Mouse (Mus musculus): ENCODE measurements around the gene Gfer.

The Gfer gene

DNA sequence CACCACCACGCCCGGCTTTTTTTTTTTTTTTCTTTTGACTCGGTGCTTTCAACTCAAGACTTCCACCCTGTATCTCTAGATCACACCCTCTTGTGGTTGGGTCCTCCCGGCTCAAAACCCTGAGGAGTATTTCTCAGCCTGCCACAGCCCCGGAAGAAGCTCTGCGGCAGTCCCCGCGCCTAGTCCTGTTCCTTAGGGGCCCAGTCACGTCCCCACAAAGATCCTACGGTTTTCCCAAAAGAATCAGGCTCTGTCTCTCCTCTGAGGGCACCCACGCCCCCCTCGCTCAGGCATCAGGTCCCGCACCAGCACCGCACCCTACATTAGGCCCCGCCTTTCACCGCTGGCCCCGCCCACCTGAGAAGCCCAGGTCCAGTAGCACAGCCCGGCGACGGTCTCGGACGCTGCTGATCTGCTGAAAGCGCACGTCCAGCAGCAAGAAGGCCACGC, 8.8 kb downstream of the Gfer start:
- peak; percentile 74 for DNase-seq (ENCODE audit: low read depth)

DNA sequence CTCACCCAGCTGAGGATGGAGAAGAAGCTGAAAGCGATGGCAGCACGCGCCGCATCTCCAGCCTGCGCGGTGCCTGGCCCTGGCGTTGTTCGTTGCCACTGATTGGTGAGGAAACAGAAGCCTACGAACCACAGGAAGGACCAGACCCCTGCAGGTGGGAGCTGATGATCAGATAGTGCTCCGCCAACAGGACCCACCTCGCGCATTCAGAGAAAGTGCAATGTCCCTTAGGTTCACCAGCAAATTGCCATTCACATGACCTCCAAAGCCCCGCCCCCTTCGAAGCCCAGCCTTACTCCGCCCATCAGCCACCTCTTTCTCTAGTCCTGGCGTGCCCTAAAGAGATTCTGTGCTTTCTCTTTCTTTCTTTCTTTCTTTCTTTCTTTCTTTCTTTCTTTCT, 9.4 kb downstream of the Gfer start:
- DNase-seq (ENCODE audit: low read depth), result peak; percentile 76

DNA sequence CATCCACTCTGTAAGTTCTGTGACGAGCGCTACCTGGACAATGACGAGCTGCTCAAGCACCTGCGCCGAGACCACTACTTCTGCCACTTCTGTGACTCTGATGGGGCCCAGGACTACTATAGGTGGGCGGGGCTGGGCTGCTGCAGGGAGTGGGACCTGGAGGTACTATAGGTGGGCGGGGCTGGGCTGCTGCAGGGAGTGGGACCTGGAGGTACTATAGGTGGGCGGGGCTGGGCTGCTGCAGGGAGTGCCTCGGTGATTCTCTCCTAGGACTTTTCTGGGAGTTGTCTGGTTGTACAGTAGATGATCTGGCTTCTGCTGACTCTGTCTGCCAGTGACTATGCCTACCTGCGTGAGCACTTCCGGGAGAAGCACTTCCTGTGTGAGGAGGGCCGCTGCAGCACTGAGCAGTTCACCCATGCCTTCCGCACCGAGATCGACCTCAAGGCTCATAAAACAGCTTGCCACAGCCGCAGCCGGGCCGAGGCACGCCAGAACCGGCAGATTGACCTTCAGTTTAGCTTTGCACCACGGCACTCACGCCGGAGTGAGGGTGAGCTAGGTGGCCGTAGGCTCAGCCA, 18.4 kb downstream of the Gfer start:
- no peak for DNase-seq (ENCODE audit: low read depth)

DNA sequence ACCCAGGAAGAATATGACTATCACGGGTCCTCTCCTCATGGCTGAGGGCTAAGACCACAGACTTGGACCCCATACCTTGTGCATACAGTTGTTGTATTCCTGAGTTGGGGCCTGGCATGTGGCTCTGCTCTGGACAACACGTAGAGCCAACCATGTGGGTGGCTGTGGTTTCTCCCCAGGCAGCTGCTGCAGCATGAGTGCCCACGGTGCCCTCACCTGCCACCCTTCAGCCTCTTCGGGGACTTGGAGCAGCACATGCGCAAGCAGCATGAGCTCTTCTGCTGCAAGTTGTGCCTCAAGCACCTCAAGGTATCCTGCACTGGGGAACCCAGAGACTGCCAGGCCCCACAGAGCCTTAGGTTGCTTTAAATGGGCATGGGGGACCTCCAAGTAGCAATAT, 19.1 kb downstream of the Gfer start:
- no peak for DNase-seq (ENCODE audit: low read depth)

DNA sequence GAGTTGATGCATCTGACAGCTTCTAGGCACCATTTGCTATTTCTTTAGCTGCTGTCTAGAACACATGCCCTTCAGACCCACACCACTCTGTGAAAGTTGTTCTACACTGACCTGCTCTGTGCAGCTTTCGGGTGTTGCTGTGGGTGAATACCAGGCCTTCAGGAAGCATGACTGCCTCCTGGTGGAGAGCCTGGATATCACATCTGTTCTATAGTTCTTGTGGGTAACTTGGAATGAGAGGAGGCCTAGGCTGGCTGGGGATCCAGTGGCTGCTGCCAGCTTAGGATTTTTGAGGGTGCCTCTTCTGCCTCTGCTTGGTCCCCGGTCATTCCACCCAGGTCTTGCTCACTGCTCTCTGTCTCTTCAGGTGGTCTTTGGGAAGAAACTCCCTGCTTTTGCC, 19.8 kb downstream of the Gfer start:
- peak; percentile 84 for DNase-seq (ENCODE audit: low read depth)

DNA sequence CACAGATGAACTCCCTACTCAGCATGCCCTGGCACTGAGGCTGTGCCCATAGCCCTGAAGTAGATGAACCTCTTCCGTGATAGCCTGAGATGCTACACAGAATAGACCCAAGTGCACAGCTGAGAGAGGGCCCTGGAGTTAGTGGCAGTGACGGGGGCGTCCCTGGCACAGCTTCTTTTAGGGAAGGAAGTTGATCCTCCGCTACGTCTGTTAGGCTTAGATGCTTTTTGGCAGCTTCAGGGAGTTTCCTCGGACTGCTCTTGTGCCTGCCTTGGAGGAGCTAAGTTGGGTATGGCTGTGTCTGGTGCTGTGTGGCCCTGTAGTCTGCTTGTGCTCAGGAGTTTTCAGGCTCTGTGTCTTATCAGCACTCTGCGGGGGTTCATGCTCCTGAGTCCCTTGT, 21.7 kb downstream of the Gfer start:
- DNase-seq (ENCODE audit: low read depth), result no peak

DNA sequence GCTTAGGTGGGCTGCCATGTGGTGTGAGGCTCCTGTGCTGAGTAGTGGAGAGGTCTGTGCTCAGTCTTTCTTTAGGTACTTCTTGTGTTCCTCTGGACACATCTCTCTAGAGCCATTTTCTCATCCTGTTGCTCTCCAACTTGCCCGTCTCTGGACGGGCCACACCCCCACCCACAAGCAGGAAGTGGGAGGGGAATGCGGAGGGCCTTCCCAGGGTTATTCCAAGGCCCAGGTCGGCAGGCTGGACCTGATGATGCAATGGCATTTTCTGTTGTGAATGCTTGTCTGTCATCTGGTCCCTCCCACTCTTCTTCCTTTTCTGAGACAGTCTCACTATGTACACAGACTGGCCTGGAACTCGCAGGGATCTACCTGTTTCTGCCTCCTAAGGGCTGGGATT, 23.8 kb downstream of the Gfer start:
- peak; percentile 82 for DNase-seq (ENCODE audit: low read depth)

DNA sequence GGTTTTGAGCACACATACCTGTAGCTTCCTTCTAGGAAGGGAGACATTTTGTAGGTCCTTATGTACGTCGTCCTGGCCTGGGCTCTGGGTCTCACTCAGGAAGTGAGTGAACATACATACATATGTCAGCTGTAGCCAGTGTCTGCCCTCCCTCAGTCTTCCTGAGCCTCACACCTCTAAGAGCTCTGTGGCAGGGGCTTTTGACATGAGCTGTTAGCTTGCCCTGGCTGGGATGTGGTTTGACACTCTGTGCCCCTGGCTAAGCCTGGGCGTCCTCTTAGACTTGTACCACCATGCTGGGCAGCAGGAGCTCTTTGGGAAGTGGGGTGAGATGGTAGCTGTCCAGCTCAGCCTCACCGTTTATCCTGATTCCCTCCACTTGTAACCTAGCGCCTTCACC, 24.6 kb downstream of the Gfer start:
- DNase-seq (ENCODE audit: low read depth), result peak; percentile 6

DNA sequence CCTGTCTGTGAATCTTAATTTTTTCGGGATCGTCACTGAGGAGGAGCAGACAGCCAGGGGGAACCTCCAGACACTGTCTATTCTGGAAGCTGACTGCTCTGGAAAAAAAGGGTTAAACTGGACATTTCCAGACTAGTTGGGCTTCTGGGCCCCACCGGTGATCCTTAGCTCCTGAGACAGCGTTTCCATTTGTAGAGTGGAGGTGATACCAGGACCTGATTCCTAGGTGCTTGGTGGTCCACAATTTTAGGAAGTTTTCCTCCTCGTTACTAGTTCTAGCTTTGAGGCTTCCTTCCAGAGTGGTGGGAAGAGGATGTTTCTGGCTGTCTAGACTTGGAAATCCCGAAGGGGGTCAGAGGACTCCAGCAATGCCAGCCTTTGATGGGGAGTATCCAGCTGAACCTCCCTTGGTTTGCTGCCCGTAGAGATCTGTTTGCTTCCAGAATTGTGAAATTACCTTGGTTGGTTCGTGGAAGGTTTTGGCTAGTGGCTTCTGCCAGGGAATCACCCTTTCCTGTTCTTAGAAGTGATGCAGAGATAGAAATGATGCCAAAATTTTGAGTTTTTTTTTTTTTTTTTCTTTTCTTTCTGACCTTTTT, 25.6 kb downstream of the Gfer start:
- DNase-seq (ENCODE audit: low read depth), result no peak

DNA sequence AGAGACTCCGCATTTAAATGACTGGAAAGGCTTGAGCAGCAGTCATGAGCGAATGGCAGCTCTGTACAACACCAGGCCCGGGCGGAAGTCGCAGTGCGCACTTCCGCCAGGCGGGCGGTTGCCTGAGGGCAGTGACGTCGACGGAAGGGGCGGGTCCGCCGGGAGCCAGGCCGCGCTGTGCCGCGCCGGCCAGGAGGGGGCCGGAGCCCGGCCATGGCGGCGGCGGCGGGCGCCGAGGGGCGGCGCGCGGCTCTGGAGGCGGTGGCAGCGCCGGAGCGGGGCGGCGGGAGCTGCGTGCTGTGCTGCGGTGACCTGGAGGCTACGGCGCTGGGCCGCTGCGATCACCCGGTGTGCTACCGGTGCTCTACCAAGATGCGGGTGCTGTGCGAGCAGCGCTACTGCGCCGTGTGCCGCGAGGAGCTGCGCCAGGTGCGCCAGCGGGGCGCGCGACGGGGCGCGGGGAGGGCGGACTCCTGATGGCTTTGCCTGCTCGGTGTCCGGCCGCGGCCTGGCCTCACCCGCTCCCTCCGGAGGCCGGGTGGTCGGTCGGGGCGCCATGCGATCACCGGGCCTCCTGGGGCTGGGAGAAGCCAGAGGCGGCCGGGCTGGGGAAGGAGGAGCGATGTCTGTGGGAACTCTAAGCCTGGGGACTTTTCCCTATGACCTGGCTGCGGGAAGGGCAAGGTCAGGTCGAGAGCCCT, 26.3 kb downstream of the Gfer start, which contains the start of gene Zfp598:
Zfp598 (plus strand) TSS at position 143 of the 701 bp plus-strand sequence.
- DNase-seq (ENCODE audit: low read depth), result peak; percentile 92

DNA sequence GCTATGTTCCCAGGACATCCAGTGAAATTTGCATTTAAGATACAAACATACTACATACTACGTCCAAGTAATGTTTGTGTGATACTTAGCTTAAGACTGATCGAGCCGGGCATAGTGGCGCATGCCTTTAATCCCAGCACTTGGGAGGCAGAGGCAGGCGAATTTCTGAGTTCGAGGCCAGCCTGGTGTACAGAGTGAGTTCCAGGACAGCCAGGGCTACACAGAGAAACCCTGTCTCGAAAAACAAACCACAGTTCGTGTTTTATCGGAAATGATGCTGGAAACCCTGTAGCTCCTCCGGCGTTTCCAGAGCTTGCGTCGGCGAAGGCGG, 26.8 kb downstream of the Gfer start:
- peak; percentile 44 for DNase-seq (ENCODE audit: low read depth)

DNA sequence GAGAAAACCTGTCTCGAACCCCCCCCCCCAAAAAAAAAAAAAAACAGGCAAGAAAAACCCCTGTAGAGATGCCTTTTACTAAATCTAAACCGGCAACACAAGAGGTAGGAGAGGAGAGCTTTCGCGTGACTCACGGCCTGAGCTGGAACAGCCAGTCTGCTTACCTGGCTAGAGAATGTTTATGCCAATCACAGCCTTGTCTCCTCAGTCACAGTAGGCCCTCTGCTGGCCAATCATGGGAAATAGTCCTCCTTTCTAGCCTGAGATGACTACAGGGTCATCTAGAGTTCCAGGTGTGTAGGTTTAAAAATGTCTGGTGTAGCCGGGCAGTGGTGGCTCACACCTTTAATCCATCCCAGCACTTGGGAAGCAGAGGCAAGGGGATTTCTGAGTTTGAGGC, 28.5 kb downstream of the Gfer start:
- DNase-seq (ENCODE audit: low read depth), result peak; percentile 84

DNA sequence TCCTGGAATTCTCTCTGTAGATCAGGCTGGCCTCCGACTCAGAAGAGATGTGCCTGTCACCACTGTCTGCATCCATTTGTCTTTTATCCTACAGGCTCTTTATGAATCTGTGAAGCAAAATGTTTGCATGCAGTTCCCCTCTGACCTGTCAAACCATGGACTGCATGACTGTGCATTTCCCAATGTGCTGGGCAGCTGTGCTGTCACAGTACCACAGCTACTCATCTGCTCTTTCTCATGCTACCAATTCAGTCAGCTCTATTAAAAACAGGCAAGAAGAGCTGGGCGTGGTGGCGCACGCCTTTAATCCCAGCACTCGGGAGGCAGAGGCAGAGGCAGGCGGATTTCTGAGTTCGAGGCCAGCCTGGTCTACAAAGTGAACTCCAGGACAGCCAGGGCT, 28.9 kb downstream of the Gfer start:
- DNase-seq (ENCODE audit: low read depth), result peak; percentile 64

DNA sequence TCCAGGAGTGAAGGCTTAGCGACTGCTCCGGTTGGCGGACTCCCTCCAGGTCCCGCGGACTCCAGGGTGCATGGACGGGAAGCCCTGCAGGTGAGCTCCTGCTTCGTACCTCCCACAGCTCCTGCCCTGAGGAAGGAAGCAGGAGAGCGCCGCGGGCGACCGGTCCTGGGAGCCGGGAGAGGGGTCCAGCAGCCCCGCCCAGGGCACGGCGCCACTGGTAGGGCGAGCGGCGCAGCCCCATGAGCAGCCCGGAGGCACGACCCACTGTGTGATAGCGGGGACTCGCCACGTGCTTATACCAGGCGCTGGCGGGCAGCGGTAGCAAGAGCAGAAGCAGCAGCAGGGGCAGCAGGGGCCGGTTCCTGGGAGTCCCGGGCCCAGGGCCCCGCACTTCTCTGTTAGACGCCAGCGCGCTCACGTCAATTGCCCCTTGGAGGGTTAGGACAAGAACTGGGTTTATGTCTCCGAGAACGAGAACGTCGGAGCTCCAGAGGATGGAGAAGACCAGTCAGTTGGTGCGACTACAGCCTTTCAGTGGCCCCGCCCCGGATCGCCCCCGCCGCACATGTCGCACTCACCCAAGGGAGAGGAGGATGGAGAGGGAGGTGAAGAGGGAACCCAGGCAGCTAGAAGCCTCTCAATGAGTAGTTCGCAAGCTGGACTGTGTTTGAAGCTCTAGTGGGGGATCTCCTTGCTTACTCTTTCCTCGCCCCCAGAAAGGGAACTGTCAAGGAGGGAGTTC, 37.8 kb downstream of the Gfer start, which contains the start of gene Npw:
Npw (minus strand) TSS at position 441 of the 742 bp plus-strand sequence.
- DNase-seq (ENCODE audit: low read depth), result no peak

DNA sequence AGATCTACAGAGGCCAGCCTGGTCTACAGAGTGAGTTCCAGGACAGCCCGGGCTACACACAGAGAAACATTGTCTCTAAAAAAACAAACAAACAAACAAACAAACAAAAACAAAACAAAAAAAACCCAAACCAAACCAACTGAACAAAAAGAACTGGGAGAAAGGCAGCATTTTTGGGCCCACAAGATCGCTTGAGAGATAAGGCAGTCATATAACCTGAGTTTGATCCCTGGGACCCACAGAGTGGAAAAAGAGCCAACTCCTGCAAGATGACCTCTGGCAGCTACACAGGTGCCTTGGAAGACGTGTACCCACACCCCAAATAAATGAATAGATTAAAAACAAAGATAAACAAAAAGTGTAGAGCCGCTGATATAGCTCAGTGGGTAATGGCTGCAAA, 41.0 kb downstream of the Gfer start:
- DNase-seq (ENCODE audit: low read depth), result no peak

DNA sequence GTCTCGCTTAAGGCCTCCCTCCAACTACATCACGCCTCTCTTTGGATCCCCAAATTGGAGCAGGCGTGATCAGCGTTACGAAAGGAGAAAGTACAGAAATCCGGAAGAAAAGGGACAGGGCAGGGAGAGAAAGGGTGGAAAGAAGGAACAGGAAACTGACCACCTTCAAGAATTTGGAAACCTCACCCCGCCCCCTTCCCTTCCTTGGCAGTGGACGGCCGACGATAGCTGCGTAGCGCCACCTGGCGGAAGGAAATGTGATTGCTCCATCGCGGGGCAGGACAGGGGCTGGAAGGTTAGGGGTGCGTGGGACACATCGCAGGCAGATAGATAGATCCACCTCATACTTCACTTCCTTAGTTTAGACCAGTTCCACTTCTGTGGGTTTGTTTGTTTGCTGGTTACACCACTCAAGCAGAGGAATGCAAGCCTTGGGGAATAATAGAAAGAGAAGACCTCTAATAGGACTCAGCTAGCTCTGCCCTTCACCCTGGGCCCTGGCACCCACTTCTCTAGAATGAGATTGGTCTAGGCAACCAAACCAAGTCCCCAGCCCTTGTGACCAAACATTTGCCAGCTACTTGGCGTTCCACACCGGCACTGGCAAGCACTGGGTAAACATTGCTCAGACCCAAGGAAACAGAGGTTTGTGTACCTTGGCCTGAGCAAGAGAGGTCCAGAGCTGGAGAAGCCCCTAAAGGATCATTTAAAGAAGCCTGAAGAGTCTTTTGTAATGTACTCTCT, 41.8 kb downstream of the Gfer start:
- peak; percentile 71 for DNase-seq (ENCODE audit: low read depth)

DNA sequence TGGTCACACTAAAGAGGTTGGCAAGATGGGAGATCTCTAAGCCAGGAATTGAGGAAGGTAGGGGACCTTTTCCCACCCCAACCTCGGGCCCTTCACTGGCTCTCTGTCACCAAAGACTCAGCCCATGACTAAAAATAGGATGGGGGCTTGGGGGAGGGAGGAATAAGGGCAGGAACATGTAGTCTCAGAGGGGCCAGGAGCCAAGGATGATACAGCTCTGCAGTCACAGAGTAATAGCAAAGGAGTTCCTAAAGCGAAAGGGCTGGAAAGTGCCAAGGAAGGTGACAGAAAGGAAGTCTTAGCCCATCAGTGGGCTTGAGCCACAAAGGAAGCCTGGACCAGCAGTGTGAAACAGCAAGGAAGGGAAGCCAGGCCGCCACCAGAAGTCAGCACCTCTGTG, 44.1 kb downstream of the Gfer start:
- no peak for DNase-seq (ENCODE audit: low read depth)

DNA sequence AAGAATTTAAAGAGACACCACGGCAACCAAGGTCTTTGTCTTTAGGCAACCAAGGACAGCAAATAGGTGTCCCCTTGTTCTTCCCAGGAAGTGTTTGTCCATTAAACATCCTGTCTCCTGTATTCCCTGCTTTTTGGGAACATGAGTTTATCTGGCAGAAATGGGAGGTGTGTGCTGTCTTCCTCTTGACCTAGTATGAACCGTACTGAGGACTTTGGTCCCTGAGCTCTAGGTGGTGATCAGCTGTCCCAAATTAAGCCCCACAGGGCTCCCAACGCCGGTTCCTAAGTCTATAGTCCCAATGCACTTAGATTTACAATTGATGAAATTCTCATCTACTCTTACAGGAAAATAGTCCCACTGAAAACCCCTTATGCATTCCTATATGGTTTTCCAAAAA, 45.2 kb downstream of the Gfer start:
- no peak for DNase-seq (ENCODE audit: low read depth)

DNA sequence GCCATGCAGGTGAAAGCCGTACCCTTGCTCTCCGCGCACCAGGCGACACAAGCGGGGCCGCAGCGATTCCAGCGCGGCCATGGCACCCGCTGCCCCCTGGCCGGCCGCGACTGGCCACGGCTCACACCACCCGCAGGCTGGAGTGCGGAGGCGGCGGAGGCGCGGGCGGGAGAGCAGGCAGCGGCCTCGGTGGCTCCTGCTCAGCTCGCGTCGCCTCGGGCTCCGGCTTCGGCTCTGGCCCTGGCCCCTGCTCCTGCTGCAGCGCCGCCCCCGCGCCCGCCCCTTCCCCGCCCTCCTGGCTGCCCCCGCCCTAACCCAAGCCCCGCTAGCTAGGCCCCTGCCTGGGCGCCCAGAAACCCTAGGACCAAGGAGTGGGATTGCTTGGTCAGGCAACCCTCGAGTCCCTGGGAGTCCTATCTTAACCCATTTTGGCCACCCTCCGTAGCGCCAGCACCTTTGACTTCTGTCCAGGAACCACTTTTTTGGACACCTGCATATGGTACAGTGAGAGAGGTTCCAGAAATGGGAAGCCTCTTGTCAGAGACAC, 45.8 kb downstream of the Gfer start, which contains the start of gene Slc9a3r2:
Slc9a3r2 (minus strand) TSS at position 258 of the 547 bp plus-strand sequence.
- no peak for DNase-seq (ENCODE audit: low read depth)

DNA sequence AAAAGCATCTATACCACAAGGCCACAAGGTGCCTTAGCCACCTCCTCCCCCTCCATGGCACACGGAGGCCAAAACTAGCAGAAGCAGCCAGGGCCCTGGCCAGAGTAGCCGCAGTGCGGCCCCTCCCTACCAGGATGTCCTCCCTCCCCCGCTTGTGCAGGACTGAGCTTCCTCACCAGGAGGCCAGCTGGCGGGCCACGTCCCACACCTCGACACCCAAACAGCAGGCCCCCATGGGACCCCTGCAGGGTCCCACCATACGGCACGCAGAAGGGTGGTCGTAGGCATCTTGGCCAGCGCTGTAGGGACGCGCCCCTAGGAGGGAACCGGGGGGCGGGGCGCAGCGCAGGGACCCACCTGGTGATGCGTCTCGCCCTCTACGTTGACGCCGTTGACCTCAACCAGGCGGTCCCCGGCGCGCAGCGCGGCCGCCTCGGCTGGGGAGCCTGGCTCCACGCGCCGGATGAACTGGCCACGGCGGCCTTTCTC, 46.3 kb downstream of the Gfer start:
- DNase-seq (ENCODE audit: low read depth), result no peak

DNA sequence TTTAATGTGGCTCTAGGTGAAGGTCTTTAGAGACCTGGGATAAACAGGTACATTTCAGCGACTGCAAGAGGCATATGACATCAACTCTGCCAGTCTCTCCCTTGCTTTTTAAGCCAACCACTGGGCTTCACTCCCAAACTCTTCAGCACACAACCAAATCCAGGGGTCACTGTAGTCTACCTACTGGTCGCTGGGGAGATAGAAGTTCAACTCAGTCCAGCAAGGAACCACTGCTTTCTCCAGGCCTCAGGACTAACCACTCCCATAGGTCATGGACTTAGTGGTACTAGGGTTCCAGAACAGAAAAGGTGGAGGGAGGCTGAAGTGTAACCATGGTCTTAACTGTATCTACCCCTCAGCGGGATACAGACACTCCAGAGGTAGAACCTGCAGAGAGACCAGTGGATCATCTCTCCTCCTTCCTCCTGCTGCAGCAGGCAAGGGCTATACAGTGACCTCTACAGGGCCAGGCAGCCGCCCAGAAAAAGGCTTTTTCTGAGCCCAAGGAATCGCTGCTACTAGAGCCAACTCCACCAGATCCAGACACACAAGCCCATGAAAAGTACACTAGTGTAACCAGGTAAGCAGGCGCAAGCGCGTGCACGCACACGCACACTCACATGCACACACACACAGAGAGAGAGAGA, 47.1 kb downstream of the Gfer start:
- no peak for DNase-seq (ENCODE audit: low read depth)

Data from 416B (cell line).